Mouse (Mus musculus) kidney, embryonic 15.5 days (tissue): ENCODE results near the gene Mmel1. TPM values are rescaled to one million over a fixed set of nuclear protein-coding genes. Genes with fewer than 3 reads are reported as not detected.

Experiments
- ATAC-seq: fragments of 200-750 bp; cut with Nextera tagmentation; replicated peaks from 2 replicates; pipeline ENCODE4 v1.8.0; 2017; ENCODE audit warnings: moderate TSS enrichment; ENCODE audit not compliant: low FRiP score
- H3K27ac ChIP-seq: fragments of 300-500 bp; sonication (generic); 2 replicates; pipeline ENCODE4 v1.5.1; 2015; ENCODE audit warnings: mild to moderate bottlenecking, inconsistent platforms
- H3K27me3 ChIP-seq: fragments of 300-500 bp; sonication (generic); 2 replicates; pipeline ENCODE4 v1.6.1; 2015; ENCODE audit warnings: inconsistent platforms
- H3K36me3 ChIP-seq: fragments of 300-500 bp; sonication (generic); 2 replicates; pipeline ENCODE4 v1.6.1; 2015; ENCODE audit warnings: inconsistent platforms
- H3K4me1 ChIP-seq: fragments of 300-500 bp; sonication (generic); 2 replicates; pipeline ENCODE4 v1.6.1; 2015; ENCODE audit warnings: inconsistent platforms
- H3K4me2 ChIP-seq: fragments of 300-500 bp; sonication (generic); 2 replicates; pipeline ENCODE4 v1.6.1; 2015; ENCODE audit warnings: moderate library complexity, mild to moderate bottlenecking, inconsistent platforms
- H3K4me3 ChIP-seq: fragments of 300-500 bp; sonication (generic); replicated peaks from 2 replicates; pipeline ENCODE4 v1.5.1; 2015; ENCODE audit warnings: mild to moderate bottlenecking, inconsistent platforms
- H3K9ac ChIP-seq: fragments of 300-500 bp; sonication (generic); 2 replicates; pipeline ENCODE4 v1.6.1; 2015; ENCODE audit warnings: mild to moderate bottlenecking, inconsistent platforms
- H3K9me3 ChIP-seq: fragments of 300-500 bp; sonication (generic); replicated peaks from 2 replicates; pipeline ENCODE4 v1.6.1; 2016; ENCODE audit warnings: inconsistent platforms
- WGBS: fragments of 180-500 bp; shearing (Covaris S2); methylation state at CpG from one replicate; pipeline ENCODE4 v1.1.7; 2015; ENCODE audit warnings: mixed read lengths; 5-methylcytosine and 5-hydroxymethylcytosine counted together
- polyA plus RNA-seq: library from polyadenylated mRNA; unstranded; fragments of >200 nt; fragmentation: Nextera tagmentation; extraction: Ambion mirVana; gene quantifications from 2 replicates; pipeline ENCODE4 v1.2.1, GENCODE M21; 2015

Gene Mmel1
- polyA plus RNA-seq, 1 experiment from 2014 or later, result 0.42 TPM

DNA sequence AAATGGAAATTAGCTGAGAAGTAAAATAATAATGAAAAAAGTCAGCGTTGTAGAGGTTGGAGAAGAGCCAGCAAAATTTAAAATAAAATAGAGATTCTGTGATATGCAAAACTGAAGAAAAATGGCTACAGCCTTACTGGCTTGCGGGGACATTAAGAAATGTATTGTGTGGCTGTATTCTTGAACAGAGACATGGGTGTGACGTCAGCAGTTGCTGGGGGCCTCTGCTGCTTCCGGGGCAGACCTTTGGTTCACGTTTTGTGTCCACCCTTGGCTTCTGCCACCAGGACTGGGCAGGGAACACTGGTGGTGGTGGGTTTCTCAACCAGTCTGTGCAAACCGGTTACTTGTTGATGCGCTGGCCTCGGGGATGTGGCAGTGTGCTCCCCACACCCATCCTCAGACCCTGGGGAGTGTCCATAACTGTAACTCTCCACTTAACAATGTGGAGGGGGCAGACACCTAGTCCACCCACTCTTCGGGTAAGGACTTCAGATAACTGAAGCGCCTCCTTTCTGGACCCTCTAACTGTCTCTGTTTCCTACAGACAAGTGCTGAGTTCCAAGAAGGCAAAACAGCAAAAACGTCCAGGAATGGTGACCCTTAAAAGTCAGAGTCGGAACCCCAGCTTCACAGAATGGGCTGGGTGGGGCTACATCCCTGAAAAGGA is 14.6 kb upstream of the Mmel1 start:
- Histone ChIP-seq H3K9ac (no peak overlapping the region), H3K36me3 (no peaks in the 10 kb centered on the region), H3K27me3 (peaks cover 66% of the 10 kb centered on the region), H3K27ac (no peak overlapping the region), H3K4me1 (peaks cover 16% of the 10 kb centered on the region), H3K4me2 (no peak overlapping the region), H3K4me3 (no peak overlapping the region), H3K9me3 (no peaks in the 10 kb centered on the region)
- ATAC-seq, result no peak
- WGBS, result 55% methylated on average over 12 of the region's 12 CpGs

DNA sequence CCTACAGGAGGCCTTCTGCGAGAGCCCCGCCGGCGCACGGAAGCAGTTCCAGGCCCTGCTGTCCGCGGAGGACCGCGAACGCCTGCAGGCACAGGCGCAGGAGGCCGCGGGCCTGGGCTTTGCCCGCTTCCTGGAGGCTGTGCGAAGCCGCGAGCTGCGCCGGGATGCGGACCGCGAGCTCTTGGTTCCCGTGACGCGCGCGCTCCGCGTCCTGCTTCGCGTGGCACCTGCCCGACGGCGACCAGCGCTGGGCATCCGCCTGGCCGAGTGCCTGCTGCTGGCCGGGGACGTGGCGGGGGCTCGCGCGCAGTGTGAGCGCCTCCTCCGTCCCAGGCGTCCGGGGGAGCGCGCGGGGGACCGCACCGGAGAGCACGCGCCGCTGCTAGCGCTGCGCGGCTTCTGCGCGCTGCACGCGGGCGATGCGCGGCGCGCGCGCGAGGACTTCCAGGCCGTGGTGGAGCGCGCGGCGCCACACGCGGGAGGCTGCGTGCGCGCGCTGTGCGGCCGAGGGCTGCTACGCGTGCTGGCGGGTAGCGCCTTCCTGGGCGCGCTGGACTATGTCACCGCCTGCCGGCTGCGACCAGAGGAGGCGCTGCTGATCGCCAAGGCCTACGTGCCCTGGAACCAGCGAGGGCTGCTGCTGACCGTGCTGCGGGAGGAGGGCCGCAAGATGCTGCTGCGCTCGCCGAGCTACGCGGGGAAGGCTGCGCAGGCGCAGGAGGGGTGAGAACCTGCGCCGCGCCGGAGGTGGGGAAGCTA is 13.5 kb upstream of the Mmel1 start:
- ATAC-seq, result peak; percentile 93
- Histone ChIP-seq H3K4me1 (peaks cover 16% of the 10 kb centered on the region), H3K4me2 (peak overlapping the region; percentile 94), H3K27me3 (peaks cover 66% of the 10 kb centered on the region), H3K36me3 (no peaks in the 10 kb centered on the region), H3K27ac (no peak overlapping the region), H3K9ac (peak overlapping the region; percentile 40), H3K9me3 (no peaks in the 10 kb centered on the region), H3K4me3 (peak overlapping the region; percentile 58)
- WGBS, result under 1% methylated on average over 108 of the region's 110 CpGs

DNA sequence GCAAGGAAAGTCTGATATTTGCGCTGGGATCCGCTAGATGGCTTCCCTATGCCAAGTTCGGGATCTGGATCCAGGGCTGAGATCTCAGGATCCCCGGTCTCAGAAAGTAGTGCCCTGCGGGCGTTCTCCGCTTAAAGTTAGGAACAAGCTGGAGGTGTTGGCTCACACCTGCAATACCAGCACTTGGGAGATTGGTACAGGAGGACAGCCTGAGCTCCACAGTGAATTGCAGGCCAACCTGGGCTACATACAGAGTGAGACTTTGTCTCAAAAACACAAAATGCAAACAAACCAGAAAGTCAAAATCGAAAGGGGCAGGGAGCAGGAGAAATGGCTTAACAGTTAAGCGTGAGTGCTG is 12.9 kb upstream of the Mmel1 start:
- 18% methylated on average over 9 of the region's 9 CpGs for WGBS
- Histone ChIP-seq H3K9ac (peak overlapping the region; percentile 40), H3K4me1 (peaks cover 16% of the 10 kb centered on the region), H3K36me3 (no peaks in the 10 kb centered on the region), H3K27me3 (peaks cover 70% of the 10 kb centered on the region), H3K4me2 (peak overlapping the region; percentile 94), H3K27ac (no peak overlapping the region), H3K4me3 (peak overlapping the region; percentile 58), H3K9me3 (no peaks in the 10 kb centered on the region)
- no peak for ATAC-seq

DNA sequence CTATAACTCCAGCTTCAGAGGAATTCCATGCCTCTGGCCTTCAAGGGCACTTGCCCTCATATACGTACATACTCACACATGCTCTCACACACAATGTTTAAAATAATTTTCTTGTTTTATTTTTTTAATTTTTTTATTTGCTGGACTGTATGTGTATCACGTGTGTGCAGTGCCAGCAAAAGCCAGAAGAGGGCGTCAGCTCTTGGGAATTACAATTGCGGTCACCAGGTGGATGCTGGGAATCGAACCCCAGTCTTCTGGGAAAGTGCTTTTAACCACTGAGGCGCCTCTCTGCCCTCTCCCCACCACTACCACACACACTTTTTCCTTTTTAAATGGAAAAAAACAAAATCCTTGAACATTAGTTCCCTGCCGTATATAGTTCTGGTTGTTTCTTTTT is 12.5 kb upstream of the Mmel1 start:
- H3K4me2 ChIP-seq, result peak overlapping the region; percentile 94
- H3K9ac ChIP-seq, result no peak overlapping the region
- H3K27me3 ChIP-seq, result peaks cover 70% of the 10 kb centered on the region
- peak overlapping the region; percentile 58 for H3K4me3 ChIP-seq
- no peaks in the 10 kb centered on the region for H3K9me3 ChIP-seq
- WGBS, result 86% methylated on average over 7 of the region's 7 CpGs
- peaks cover 16% of the 10 kb centered on the region for H3K4me1 ChIP-seq
- no peak overlapping the region for H3K27ac ChIP-seq
- no peaks in the 10 kb centered on the region for H3K36me3 ChIP-seq
- no peak for ATAC-seq

DNA sequence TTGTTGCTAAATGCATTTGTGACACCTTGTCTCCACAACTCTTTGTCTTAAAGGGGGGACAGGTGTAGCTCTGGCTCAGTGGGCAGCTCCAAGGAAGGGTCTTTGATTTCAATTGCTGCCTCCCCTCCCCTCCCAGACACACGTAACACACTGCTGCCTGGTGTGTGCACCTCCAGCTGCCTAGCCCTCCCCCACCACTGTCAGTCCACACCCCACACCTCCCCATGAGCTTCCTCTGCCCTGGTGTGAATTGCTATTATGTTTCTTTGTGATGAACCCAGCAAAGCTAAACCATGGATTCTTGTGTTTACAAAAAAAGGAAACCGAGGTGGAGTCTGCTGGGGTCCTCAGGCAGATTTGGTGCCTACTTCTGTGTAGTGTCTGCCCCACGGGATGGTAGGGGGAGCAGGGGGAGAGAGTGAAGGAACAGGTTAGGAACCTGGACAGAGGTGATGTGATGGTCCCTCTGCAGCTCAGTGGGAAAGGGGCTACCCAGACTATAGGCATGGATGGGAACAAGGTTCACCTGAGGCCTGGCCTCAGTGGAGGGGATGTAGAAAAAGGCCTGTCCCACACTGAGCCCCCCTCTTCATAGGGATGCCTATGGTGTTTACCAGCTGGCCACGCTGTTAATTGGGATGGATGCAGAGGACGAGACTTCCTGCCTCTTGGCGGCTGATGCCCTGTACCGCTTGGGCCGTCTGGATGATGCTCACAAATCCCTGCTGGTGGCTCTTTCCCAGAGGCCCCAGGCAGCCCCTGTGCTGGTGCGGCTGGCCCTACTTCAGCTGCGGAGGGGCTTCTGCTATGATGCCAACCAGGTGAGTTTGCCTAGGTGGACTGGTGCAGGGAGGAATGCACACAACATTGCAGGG is 11.8 kb upstream of the Mmel1 start:
- Histone ChIP-seq H3K36me3 (no peaks in the 10 kb centered on the region), H3K9ac (no peak overlapping the region), H3K4me2 (no peak overlapping the region), H3K27ac (no peak overlapping the region), H3K9me3 (no peaks in the 10 kb centered on the region), H3K27me3 (peaks cover 68% of the 10 kb centered on the region), H3K4me1 (peaks cover 16% of the 10 kb centered on the region), H3K4me3 (no peak overlapping the region)
- WGBS, result 79% methylated on average over 10 of the region's 10 CpGs
- no peak for ATAC-seq

DNA sequence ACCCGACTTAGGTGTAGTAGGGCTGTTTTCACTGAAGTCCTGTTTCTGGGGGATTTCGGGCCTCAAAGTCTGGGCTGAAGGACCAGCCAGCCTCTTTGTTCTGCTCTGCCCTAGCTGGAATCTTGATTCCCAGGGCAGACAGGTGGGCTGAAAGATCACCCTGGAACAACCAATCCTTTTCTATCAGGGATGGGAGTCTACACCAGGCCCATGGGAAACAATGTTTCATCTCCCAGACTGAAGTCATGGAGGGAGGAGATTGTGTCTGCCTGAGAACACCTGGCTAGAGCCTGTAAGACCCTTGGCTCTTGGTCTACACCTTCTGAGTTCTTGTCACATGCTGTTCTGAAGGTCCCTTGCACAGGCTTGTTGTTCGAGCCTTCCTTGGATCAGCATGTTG is 10.8 kb upstream of the Mmel1 start:
- H3K36me3 ChIP-seq, result no peaks in the 10 kb centered on the region

DNA sequence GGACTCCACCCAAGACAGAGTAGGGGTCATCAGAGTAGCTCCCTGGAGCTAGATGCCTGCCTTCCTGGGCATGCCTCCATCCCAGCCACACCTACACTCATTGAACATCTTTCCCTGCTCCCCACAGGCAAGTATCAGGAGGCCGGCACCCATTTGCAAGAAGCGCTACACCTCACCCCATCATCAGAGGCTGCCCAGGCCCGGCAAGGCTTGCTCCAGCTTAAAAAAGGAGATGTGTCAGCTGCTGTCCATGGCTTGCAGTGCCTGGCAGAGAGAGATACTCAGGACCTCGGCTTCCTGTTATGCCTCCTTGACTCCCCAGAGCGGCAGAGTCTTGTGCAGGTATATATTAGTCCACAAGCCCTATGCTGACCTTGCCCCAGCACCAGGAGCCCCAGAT is 7.4 kb upstream of the Mmel1 start:
- Histone ChIP-seq H3K4me3 (no peak overlapping the region), H3K4me2 (no peak overlapping the region), H3K9ac (no peak overlapping the region), H3K4me1 (peaks cover 16% of the 10 kb centered on the region), H3K9me3 (no peaks in the 10 kb centered on the region), H3K27me3 (peaks cover 26% of the 10 kb centered on the region), H3K36me3 (no peaks in the 10 kb centered on the region), H3K27ac (no peak overlapping the region)
- WGBS, result 76% methylated on average over 5 of the region's 5 CpGs
- ATAC-seq, result no peak

More for the DNA sequence above, 10.8 kb upstream of the Mmel1 start:
- ATAC-seq, result no peak
- 82% methylated on average over 3 of the region's 3 CpGs for WGBS
- H3K4me1 ChIP-seq, result peaks cover 16% of the 10 kb centered on the region
- H3K4me2 ChIP-seq, result no peak overlapping the region
- no peaks in the 10 kb centered on the region for H3K9me3 ChIP-seq
- no peak overlapping the region for H3K27ac ChIP-seq
- no peak overlapping the region for H3K9ac ChIP-seq
- peaks cover 60% of the 10 kb centered on the region for H3K27me3 ChIP-seq
- no peak overlapping the region for H3K4me3 ChIP-seq

DNA sequence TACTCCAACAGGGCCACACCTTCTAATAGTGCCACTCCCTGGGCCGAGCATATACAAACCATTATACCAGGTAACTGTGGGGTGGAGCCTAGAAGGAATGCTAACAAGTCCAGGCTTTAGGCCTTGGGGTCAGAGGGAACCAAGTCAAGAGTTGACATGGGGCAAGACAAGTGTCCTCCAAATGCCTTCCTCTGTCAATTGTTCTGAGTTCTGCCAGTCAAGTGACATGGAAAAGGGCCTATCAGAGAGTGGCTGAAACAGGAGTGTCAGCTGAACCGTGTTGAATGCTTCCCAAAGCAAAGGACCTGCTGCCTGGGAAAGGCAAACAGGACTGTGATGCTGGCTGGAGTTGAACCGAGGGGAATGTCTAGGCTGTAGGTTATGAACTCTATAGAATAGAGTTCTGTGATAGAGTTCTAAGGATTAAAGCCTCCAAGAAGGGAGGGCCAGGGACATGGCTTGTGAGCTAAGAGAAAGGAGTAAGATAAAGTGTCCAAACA is 5.9 kb upstream of the Mmel1 start:
- Histone ChIP-seq H3K4me2 (no peak overlapping the region), H3K27me3 (0 out of 2 replicates have a peak, but pooled peaks cover 11% of the 10 kb centered on the region), H3K9me3 (no peaks in the 10 kb centered on the region), H3K9ac (no peak overlapping the region), H3K27ac (peak overlapping the region; percentile 79; the same call in 1 of the 2 replicates), H3K36me3 (no peaks in the 10 kb centered on the region), H3K4me3 (no peak overlapping the region), H3K4me1 (peaks cover 16% of the 10 kb centered on the region)
- 84% methylated on average over 3 of the region's 3 CpGs for WGBS
- no peak for ATAC-seq

DNA sequence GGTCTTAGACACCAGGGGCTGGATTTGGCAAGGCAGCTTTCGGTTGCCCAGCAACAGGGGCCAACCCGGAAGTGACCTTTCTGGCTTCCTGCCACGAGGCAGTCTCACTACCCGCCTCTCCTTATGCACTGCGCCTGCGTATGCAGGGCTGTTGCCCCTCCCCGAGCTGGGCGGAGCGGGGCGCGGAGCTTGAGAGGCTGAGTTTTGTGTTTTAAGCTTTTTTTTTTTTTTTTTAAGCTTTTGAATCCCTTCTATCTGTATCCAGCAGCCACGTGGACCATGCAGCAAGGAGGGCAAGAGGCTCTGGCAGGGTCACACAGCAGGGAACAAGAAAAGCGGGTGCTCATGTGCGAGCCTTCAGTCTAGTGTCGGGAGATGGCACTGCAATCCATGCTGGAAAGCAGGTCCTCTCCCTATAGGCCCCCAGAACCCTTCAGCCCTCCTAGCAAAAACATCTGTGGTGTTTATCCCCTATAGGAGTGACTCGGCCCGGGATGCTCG is 5.1 kb upstream of the Mmel1 start:
- peak overlapping the region; percentile 65 for H3K4me2 ChIP-seq
- ATAC-seq, result peak; percentile 93
- H3K9me3 ChIP-seq, result no peaks in the 10 kb centered on the region
- H3K27me3 ChIP-seq, result 0 out of 2 replicates have a peak, but pooled peaks cover 5% of the 10 kb centered on the region
- peak overlapping the region; percentile 51; the same call in 1 of the 2 replicates for H3K9ac ChIP-seq
- H3K4me1 ChIP-seq, result peaks cover 16% of the 10 kb centered on the region
- no peaks in the 10 kb centered on the region for H3K36me3 ChIP-seq
- under 1% methylated on average over 18 of the region's 18 CpGs for WGBS
- H3K27ac ChIP-seq, result peak overlapping the region; percentile 79
- peak overlapping the region; percentile 44 for H3K4me3 ChIP-seq

DNA sequence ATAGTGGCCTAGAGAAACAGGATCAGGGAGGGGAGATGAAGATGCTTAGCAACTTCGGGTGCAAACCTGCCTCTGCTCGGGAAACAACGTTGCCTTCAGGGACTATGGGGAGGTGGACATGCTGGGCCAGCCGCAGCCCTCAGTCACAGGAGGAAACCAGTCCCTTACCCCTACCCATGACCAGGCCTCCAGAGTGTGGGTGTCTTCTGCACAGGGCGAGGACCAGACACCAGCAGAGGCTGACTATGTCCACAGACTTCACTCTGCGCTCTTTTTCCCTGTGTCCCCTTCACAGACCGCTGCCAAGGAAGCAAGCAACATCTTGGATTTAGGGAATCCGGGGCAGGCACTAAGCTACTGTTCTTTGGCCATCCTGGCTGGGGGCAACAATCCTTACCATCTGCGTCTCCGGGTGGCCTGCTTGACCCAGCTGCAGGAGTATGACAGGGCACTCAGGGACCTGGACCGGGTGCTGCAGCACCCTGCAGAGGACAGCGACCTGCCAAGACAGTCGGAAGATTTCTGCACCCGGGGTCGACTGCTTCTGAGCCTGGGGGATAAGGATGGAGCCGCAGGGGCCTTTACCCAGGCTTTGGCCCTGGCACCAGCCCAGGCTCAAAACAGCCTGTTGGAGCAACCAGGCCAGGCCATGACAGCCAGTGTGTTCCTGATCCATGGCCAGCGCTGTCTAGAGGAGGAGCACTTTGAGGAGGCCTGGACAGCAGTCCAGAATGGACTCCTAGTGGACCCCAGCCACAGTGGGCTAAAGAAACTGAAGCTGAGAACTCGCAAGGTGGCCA is 4.2 kb upstream of the Mmel1 start:
- H3K4me3 ChIP-seq, result no peak overlapping the region
- 82% methylated on average over 18 of the region's 18 CpGs for WGBS

DNA sequence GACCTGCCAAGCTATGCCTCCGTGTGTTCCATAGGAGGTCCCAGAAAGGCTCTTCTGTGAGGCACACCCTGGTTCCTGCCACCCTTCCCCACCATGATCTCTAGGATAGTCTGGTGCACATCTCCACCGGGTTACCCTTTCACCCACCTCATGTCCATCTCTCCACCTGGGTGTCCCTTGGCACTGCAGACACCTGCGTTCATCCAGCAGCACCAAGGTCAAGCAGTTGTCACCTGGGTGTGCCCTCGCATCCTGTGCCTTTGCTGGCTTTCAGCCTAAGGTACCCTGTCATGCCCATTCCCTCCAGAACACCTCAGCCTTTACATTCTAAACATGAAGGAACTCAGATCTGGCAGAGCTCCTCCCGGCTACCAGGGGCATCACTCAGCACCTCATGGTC is 3.0 kb upstream of the Mmel1 start:
- Histone ChIP-seq H3K9me3 (no peaks in the 10 kb centered on the region), H3K4me3 (no peak overlapping the region), H3K9ac (no peak overlapping the region), H3K36me3 (no peaks in the 10 kb centered on the region), H3K4me2 (no peak overlapping the region), H3K27ac (no peak overlapping the region), H3K27me3 (0 out of 2 replicates have a peak, but pooled peaks cover 12% of the 10 kb centered on the region), H3K4me1 (peaks cover 16% of the 10 kb centered on the region)
- ATAC-seq, result no peak
- 85% methylated on average over 5 of the region's 5 CpGs for WGBS

More for the DNA sequence above, 4.2 kb upstream of the Mmel1 start:
- Histone ChIP-seq H3K9me3 (no peaks in the 10 kb centered on the region), H3K36me3 (no peaks in the 10 kb centered on the region), H3K27me3 (0 out of 2 replicates have a peak, but pooled peaks cover 4% of the 10 kb centered on the region), H3K27ac (peak overlapping the region; percentile 79), H3K9ac (0 out of 2 replicates have a peak overlapping the region, but pooled peaks have one; percentile 51), H3K4me2 (peak overlapping the region; percentile 65), H3K4me1 (peaks cover 16% of the 10 kb centered on the region)
- ATAC-seq, result no peak
